Comparison of ENCODE assay signal across 13 mouse cellular contexts in the genomic region with DNA sequence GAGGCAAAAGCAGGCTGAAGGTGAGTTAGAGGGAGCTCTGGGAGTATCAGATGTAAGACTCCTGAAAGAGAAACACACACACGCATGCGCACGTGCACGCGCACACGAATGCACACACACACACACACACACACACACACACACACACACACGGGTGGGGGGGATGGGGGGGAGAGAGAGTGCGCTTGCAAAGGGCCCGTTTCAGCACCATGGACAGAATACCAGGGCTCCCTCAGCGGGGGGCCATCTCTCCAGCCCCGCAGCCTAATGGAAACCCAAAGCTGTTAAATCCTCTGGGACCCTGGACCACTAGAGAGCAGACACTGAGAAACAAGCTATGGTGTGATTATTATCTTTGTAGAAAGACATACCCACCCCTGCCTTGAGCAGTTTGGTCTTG. TPM values are rescaled to one million over a fixed set of nuclear protein-coding genes. Genes with fewer than 3 reads are reported as not detected.
DNase-seq lines count a peak whose midpoint lies in the region; ATAC-seq and TF ChIP-seq lines count a peak whose summit lies in the region.
"Had no signal": no experiment of that assay in that cellular context is flagged by ENCODE, and none has a peak within 500 bp of the region (broad histone marks: within the 10 kb centered on the region; RNA-seq: fewer than 3 reads in every experiment).

No protein-coding gene starts in this region.

- H3K4me1 ChIP-seq in forebrain, postnatal 0 days (ENCODE audit: insufficient read depth): no peaks in the 10 kb centered on the region
- H3K4me1 ChIP-seq in forebrain, embryonic 14.5 days (ENCODE audit: control insufficient read depth, insufficient read depth, low read length): no peaks in the 10 kb centered on the region
- no peaks in the 10 kb centered on the region for H3K4me1 ChIP-seq in neural tube, embryonic 15.5 days
- H3K4me1 ChIP-seq in hindbrain, embryonic 12.5 days: no peaks in the 10 kb centered on the region
- H3K4me1 ChIP-seq: limb, embryonic 15.5 days had no signal

- no peaks in the 10 kb centered on the region for H3K27me3 ChIP-seq in forebrain, postnatal 0 days (ENCODE audit: insufficient read depth, low read length)
- H3K27me3 ChIP-seq in forebrain, embryonic 14.5 days (replicated peaks; ENCODE audit: control insufficient read depth, insufficient read depth, low read length): no peaks in the 10 kb centered on the region
- H3K27me3 ChIP-seq in neural tube, embryonic 15.5 days (replicated peaks): no peaks in the 10 kb centered on the region
- H3K27me3 ChIP-seq in hindbrain, embryonic 12.5 days: no peaks in the 10 kb centered on the region
- H3K27me3 ChIP-seq: limb, embryonic 15.5 days had no signal

- H3K9ac ChIP-seq in forebrain, postnatal 0 days: no peak overlapping the region
- no peak overlapping the region for H3K9ac ChIP-seq in forebrain, embryonic 14.5 days (ENCODE audit: low read length)
- no peak overlapping the region for H3K9ac ChIP-seq in neural tube, embryonic 15.5 days (replicated peaks)
- no peak overlapping the region for H3K9ac ChIP-seq in hindbrain, embryonic 12.5 days
- H3K9ac ChIP-seq: limb, embryonic 15.5 days had no signal

- H3K4me3 ChIP-seq in forebrain, postnatal 0 days (ENCODE audit: low read depth, low read length): no peak overlapping the region
- no peak overlapping the region for H3K4me3 ChIP-seq in forebrain, embryonic 14.5 days (ENCODE audit: low read depth, low read length)
- no peak overlapping the region for H3K4me3 ChIP-seq in neural tube, embryonic 15.5 days (replicated peaks)
- H3K4me3 ChIP-seq in hindbrain, embryonic 12.5 days: no peak overlapping the region
- H3K4me3 ChIP-seq: limb, embryonic 15.5 days had no signal

- no peak for ATAC-seq in forebrain, postnatal 0 days
- no peak for ATAC-seq in forebrain, embryonic 14.5 days
- ATAC-seq in neural tube, embryonic 15.5 days (ENCODE audit: low FRiP score): no peak
- ATAC-seq in hindbrain, embryonic 12.5 days (ENCODE audit: low FRiP score): no peak

- 23% methylated on average over 11 of the region's 11 CpGs for WGBS in forebrain, postnatal 0 days
- 14% methylated on average over 11 of the region's 11 CpGs for WGBS in forebrain, embryonic 14.5 days
- 34% methylated on average over 11 of the region's 11 CpGs for WGBS in neural tube, embryonic 15.5 days
- WGBS in hindbrain, embryonic 12.5 days: 11% methylated on average over 7 of the region's 11 CpGs

- TF ChIP-seq CTCF in forebrain, postnatal 0 days (IDR thresholded peaks at IDR 0.05; ENCODE audit: low read depth): no peak

- peak overlapping the region; percentile 4; the same call in 1 of the 2 replicates for H3K4me2 ChIP-seq in forebrain, postnatal 0 days (ENCODE audit: low read depth)
- no peak overlapping the region for H3K4me2 ChIP-seq in forebrain, embryonic 14.5 days (ENCODE audit: low read length)
- no peak overlapping the region for H3K4me2 ChIP-seq in neural tube, embryonic 15.5 days
- H3K4me2 ChIP-seq in hindbrain, embryonic 12.5 days (replicated peaks): 0 out of 2 replicates have a peak overlapping the region, but pooled peaks have one; percentile 6
- H3K4me2 ChIP-seq: limb, embryonic 15.5 days had no signal

- H3K36me3 ChIP-seq in forebrain, postnatal 0 days (ENCODE audit: insufficient read depth): no peaks in the 10 kb centered on the region
- H3K36me3 ChIP-seq in forebrain, embryonic 14.5 days (ENCODE audit: control insufficient read depth, insufficient read depth, low read length): no peaks in the 10 kb centered on the region
- no peaks in the 10 kb centered on the region for H3K36me3 ChIP-seq in neural tube, embryonic 15.5 days
- no peaks in the 10 kb centered on the region for H3K36me3 ChIP-seq in hindbrain, embryonic 12.5 days
- H3K36me3 ChIP-seq: limb, embryonic 15.5 days had no signal

- H3K27ac ChIP-seq in forebrain, postnatal 0 days (ENCODE audit: low read depth, low read length): no peak overlapping the region
- no peak overlapping the region for H3K27ac ChIP-seq in forebrain, embryonic 14.5 days (ENCODE audit: low read depth, low read length)
- H3K27ac ChIP-seq in neural tube, embryonic 15.5 days (replicated peaks): no peak overlapping the region
- H3K27ac ChIP-seq in hindbrain, embryonic 12.5 days: no peak overlapping the region
- H3K27ac ChIP-seq: limb, embryonic 15.5 days had no signal

- DNase-seq in forebrain, postnatal 0 days: no peak
- DNase-seq in forebrain, embryonic 14.5 days (ENCODE audit: low spot score): no peak
- DNase-seq in neural tube, embryonic 10.5 days (ENCODE audit: extremely low spot score, low spot score): peak; percentile 32
- DNase-seq in retina, postnatal 1 day: peak; percentile 63
- DNase-seq in adrenal gland, adult 18-20 months (ENCODE audit: low spot score in 2 of 2): no peak
- DNase-seq in urinary bladder, postnatal 25 days (ENCODE audit: low spot score): no peak
- DNase-seq: gastrocnemius, postnatal 14 days had no signal

- H3K9me3 ChIP-seq in forebrain, postnatal 0 days (ENCODE audit: low read length): no peaks in the 10 kb centered on the region
- H3K9me3 ChIP-seq in forebrain, embryonic 14.5 days (replicated peaks; ENCODE audit: control insufficient read depth, low read length): no peaks in the 10 kb centered on the region
- H3K9me3 ChIP-seq in neural tube, embryonic 15.5 days (replicated peaks): no peaks in the 10 kb centered on the region
- no peaks in the 10 kb centered on the region for H3K9me3 ChIP-seq in hindbrain, embryonic 12.5 days (replicated peaks)
- H3K9me3 ChIP-seq: limb, embryonic 15.5 days had no signal

RNA-seq across cellular contexts. Expression of a gene that starts 10.3 kb away (rescaled TPM):
- 3.7 and 7.7 TPM in 2 replicates for total RNA-seq in forebrain, postnatal 0 days (2014; rRNA removed)
- 1.5 and 2.1 TPM in 2 replicates for polyA plus RNA-seq in forebrain, postnatal 0 days (2015; fragmentation: Nextera tagmentation; extraction: Ambion mirVana)
- 0.32 and 0.91 TPM in 2 replicates for polyA plus RNA-seq in forebrain, embryonic 14.5 days (2014; fragmentation: Nextera tagmentation; extraction: Ambion mirVana)
- polyA plus RNA-seq in neural tube, embryonic 15.5 days (2015; fragmentation: Nextera tagmentation; extraction: Ambion mirVana): 0.29 and 0.54 TPM in 2 replicates
- polyA plus RNA-seq in hindbrain, embryonic 12.5 days (2016; fragmentation: Nextera tagmentation; extraction: Ambion mirVana): not detected in 2 replicates
- not detected for total RNA-seq in adrenal gland, adult 18-20 months (2021)
- total RNA-seq: gastrocnemius, postnatal 14 days; heart, postnatal 14 days; megakaryocyte progenitor cell, adult 5-6 weeks had no signal
- polyA plus RNA-seq: large intestine, adult 2 months had no signal

RNA-seq across cellular contexts. Expression of a gene that starts 12.9 kb away (rescaled TPM):
- total RNA-seq in forebrain, postnatal 0 days (2014; rRNA removed): not detected in 2 replicates
- not detected in 2 replicates for polyA plus RNA-seq in forebrain, postnatal 0 days (2015; fragmentation: Nextera tagmentation; extraction: Ambion mirVana)
- not detected in 2 replicates for polyA plus RNA-seq in forebrain, embryonic 14.5 days (2014; fragmentation: Nextera tagmentation; extraction: Ambion mirVana)
- polyA plus RNA-seq in neural tube, embryonic 15.5 days (2015; fragmentation: Nextera tagmentation; extraction: Ambion mirVana): not detected in 2 replicates
- polyA plus RNA-seq in hindbrain, embryonic 12.5 days (2016; fragmentation: Nextera tagmentation; extraction: Ambion mirVana): not detected in 2 replicates
- under 1 TPM in 1 of 2 experiments, not detected in 1; 0.13 TPM for total RNA-seq in adrenal gland, adult 18-20 months (2021)
- total RNA-seq: gastrocnemius, postnatal 14 days; heart, postnatal 14 days; megakaryocyte progenitor cell, adult 5-6 weeks had no signal

RNA-seq across cellular contexts. Expression of a gene that starts 29.2 kb away (rescaled TPM):
- 9.2 and 12.3 TPM in 2 replicates for total RNA-seq in forebrain, postnatal 0 days (2014; rRNA removed)
- polyA plus RNA-seq in forebrain, postnatal 0 days (2015; fragmentation: Nextera tagmentation; extraction: Ambion mirVana): 18.1 and 20.9 TPM in 2 replicates
- 5.2 and 7.0 TPM in 2 replicates for polyA plus RNA-seq in forebrain, embryonic 14.5 days (2014; fragmentation: Nextera tagmentation; extraction: Ambion mirVana)
- 11.9 and 16.9 TPM in 2 replicates for polyA plus RNA-seq in neural tube, embryonic 15.5 days (2015; fragmentation: Nextera tagmentation; extraction: Ambion mirVana)
- polyA plus RNA-seq in hindbrain, embryonic 12.5 days (2016; fragmentation: Nextera tagmentation; extraction: Ambion mirVana): 4.2 and 4.4 TPM in 2 replicates
- total RNA-seq in adrenal gland, adult 18-20 months (2021): under 1 TPM in 1 of 2 experiments, not detected in 1; 0.56 TPM
- total RNA-seq: gastrocnemius, postnatal 14 days; megakaryocyte progenitor cell, adult 5-6 weeks had no signal

RNA-seq across cellular contexts. Expression of a gene that starts 44.8 kb away (rescaled TPM):
- not detected in 2 replicates for total RNA-seq in forebrain, postnatal 0 days (2014; rRNA removed)
- polyA plus RNA-seq in forebrain, postnatal 0 days (2015; fragmentation: Nextera tagmentation; extraction: Ambion mirVana): not detected in 2 replicates
- polyA plus RNA-seq in forebrain, embryonic 14.5 days (2014; fragmentation: Nextera tagmentation; extraction: Ambion mirVana): not detected in 2 replicates
- 2.8 and 3.4 TPM in 2 replicates for polyA plus RNA-seq in neural tube, embryonic 15.5 days (2015; fragmentation: Nextera tagmentation; extraction: Ambion mirVana)
- 0.21 TPM in 1 of 2 replicates, not detected in the other for polyA plus RNA-seq in hindbrain, embryonic 12.5 days (2016; fragmentation: Nextera tagmentation; extraction: Ambion mirVana)
- total RNA-seq in adrenal gland, adult 18-20 months (2021): not detected
- total RNA-seq: heart, postnatal 14 days had no signal

Comparison
In these comparisons a context has a peak if more than half of its experiments do, and no peak if none do; other contexts are left out.
1. H3K4me2 ChIP-seq: peak in forebrain, postnatal 0 days (single experiment) and hindbrain, embryonic 12.5 days (single experiment); none in forebrain, embryonic 14.5 days (single experiment) and neural tube, embryonic 15.5 days (single experiment).
2. DNase-seq: peak in neural tube, embryonic 10.5 days (single experiment) and retina, postnatal 1 day (single experiment); none in forebrain, postnatal 0 days (single experiment), forebrain, embryonic 14.5 days (single experiment), adrenal gland, adult 18-20 months (0 of 2) and urinary bladder, postnatal 25 days (single experiment).